Mouse (Mus musculus): ENCODE data around the gene Pdcd7.

DNA sequence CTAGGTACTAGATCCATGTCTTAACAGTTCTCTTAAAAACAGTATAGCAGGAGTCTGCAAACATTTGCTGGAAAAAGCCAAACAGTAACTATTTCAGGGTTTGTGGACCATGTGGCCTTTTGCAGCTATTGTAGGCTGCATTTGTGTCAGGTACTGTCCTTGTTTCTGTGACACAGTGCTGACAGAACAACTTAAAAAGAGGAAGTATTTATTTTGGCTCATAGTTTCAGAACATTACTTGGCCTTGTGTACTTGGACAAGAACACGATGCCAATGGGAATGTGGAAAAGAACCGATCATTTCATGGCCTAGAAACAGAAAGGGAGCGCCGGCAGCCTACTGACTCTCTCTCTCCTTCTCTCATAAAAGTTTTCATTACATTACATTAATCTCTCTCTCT, 42.3 kb upstream of the Pdcd7 start:
- no peak for TF ChIP-seq RAD21 (IDR thresholded peaks at IDR 0.05; ENCODE audit: low read depth, low read length)
- no peak for TF ChIP-seq CTCF (IDR thresholded peaks at IDR 0.05 in 2 of 3, conservative IDR thresholded peaks at IDR 0.05 in 1 of 3; ENCODE audit: control insufficient read depth in 1 of 3, insufficient read depth in 1 of 3, low read depth in 2 of 3, low read length in 3 of 3, poor library complexity in 1 of 3, severe bottlenecking in 1 of 3)
- no peak for TF ChIP-seq POLR2A (IDR thresholded peaks at IDR 0.05; ENCODE audit: control insufficient read depth in 1 of 2, insufficient read depth in 1 of 2, low read depth in 1 of 2, low read length in 2 of 2, poor library complexity in 1 of 2)
- no peak for TF ChIP-seq HCFC1 (IDR thresholded peaks at IDR 0.05; ENCODE audit: low read depth, low read length)
- no peak for TF ChIP-seq CHD2 (IDR thresholded peaks at IDR 0.05; ENCODE audit: low read length)
- TF ChIP-seq SMC3 (IDR thresholded peaks at IDR 0.05; ENCODE audit: low read depth, low read length), result no peak
- TF ChIP-seq USF2 (IDR thresholded peaks at IDR 0.05; ENCODE audit: borderline replicate concordance in 1 of 2, insufficient read depth in 1 of 2, low read depth in 1 of 2, low read length in 2 of 2), result no peak
- TF ChIP-seq ZNF384 (IDR thresholded peaks at IDR 0.05; ENCODE audit: low read depth, low read length), result no peak
- TF ChIP-seq GATA1 (IDR thresholded peaks at IDR 0.05; ENCODE audit: low read depth, low read length), result no peak
- no peak for TF ChIP-seq MAFK (IDR thresholded peaks at IDR 0.05; ENCODE audit: borderline replicate concordance, low read depth, low read length)
- TF ChIP-seq USF1 (IDR thresholded peaks at IDR 0.05; ENCODE audit: low read depth, low read length), result no peak
- no peak for TF ChIP-seq TCF12 (IDR thresholded peaks at IDR 0.05; ENCODE audit: low read depth, low read length)
